Mouse (Mus musculus): ENCODE measurements at regions not wholly inside any gene's neighbourhood (a gene's known extent, or its start where the extent isn't known, plus 50 kb on each side); places are given as distances from the start of the nearest gene placed in this dataset.

DNA sequence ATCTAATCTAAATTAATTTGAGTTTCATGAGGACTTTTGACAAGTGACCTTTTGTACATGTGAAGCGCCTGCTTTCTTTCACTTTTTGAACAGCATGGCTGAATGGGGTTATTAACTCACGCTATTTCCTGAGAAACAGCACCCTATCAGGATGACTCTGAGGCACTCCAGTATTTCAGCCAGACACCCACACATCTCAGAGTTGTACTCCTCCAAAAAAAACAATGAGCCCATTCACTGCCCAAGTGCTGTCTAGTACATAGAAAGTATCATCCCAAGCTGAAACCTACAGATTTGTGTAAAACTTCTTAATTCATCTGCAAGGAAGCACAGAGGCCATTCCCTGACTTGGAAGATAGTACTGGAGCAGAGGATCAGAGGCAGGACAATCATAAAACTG is 204.1 kb upstream of the P2ry1 start:
- TF ChIP-seq CTCF (conservative IDR thresholded peaks at IDR 0.05; ENCODE audit: insufficient read depth, insufficient read length, low read depth, low read length) (no peak), POLR2A (IDR thresholded peaks at IDR 0.05; ENCODE audit: low read depth, low read length) (no peak)

Data from kidney, adult 2 months (tissue).